14 mouse cellular contexts compared by ENCODE assay signal in genomic region chr13:88534796-88535195, GRCm38 (mm10).
"Had no signal": no experiment of that assay in that cellular context is flagged by ENCODE, and none has a peak within 500 bp of the region (broad histone marks: within the 10 kb centered on the region; RNA-seq: fewer than 3 reads in every experiment).

No protein-coding gene starts in this region.

- H3K9me3 ChIP-seq: kidney, embryonic 15.5 days; limb, embryonic 13.5 days had no signal

- H3K4me2 ChIP-seq: kidney, embryonic 15.5 days; limb, embryonic 13.5 days; neural tube, embryonic 12.5 days had no signal

- H3K4me3 ChIP-seq: kidney, embryonic 15.5 days; limb, embryonic 13.5 days; neural tube, embryonic 12.5 days had no signal

- H3K27ac ChIP-seq: kidney, embryonic 15.5 days; limb, embryonic 13.5 days; liver, embryonic 14.5 days; neural tube, embryonic 12.5 days had no signal

- H3K4me1 ChIP-seq: kidney, embryonic 15.5 days; limb, embryonic 13.5 days; neural tube, embryonic 12.5 days had no signal

- H3K27me3 ChIP-seq: kidney, embryonic 15.5 days; limb, embryonic 13.5 days; neural tube, embryonic 12.5 days had no signal

- H3K9ac ChIP-seq: kidney, embryonic 15.5 days; limb, embryonic 13.5 days; liver, embryonic 14.5 days; neural tube, embryonic 12.5 days had no signal

- H3K36me3 ChIP-seq: kidney, embryonic 15.5 days; limb, embryonic 13.5 days; neural tube, embryonic 12.5 days had no signal

- DNase-seq: kidney, adult 2 months; kidney, postnatal 14 days; left cerebral cortex, postnatal 4 days; lung, adult 18-20 months; midbrain, embryonic 14.5 days; retina, postnatal 1 day; right cerebral cortex, postnatal 4 days; spleen, adult 18-20 months; thymus, adult 18-20 months; thymus, postnatal 25 days had no signal
